Mouse (Mus musculus): ENCODE measurements at regions not wholly inside any gene's neighbourhood (a gene's known extent, or its start where the extent isn't known, plus 50 kb on each side); places are given as distances from the start of the nearest gene placed in this dataset.

GRCm38 (mm10) chr16:93367246-93367805, 236.5 kb downstream of the Setd4 start:
- TF ChIP-seq CTCF (IDR thresholded peaks at IDR 0.05; ENCODE audit: low read depth, low read length) (no peak), TAL1 (conservative IDR thresholded peaks at IDR 0.05; ENCODE audit: low read depth, low read length) (no peak)
